Comparison of ENCODE assay signal across 12 mouse cellular contexts in genomic region chr4:101155541-101155940, GRCm38 (mm10).
DNase-seq lines count a peak whose midpoint lies in the region; ATAC-seq lines count a peak whose summit lies in the region.
"Had no signal": no experiment of that assay in that cellular context is flagged by ENCODE, and none has a peak within 500 bp of the region (broad histone marks: within the 10 kb centered on the region; RNA-seq: fewer than 3 reads in every experiment).

No protein-coding gene starts in this region.

- H3K27ac ChIP-seq in heart, embryonic 16.5 days (ENCODE audit: low read length), result no peak overlapping the region
- H3K27ac ChIP-seq in hindbrain, embryonic 14.5 days, result no peak overlapping the region
- no peak overlapping the region for H3K27ac ChIP-seq in midbrain, embryonic 15.5 days
- H3K27ac ChIP-seq: embryonic facial prominence, embryonic 13.5 days had no signal

- peaks cover 52% of the 10 kb centered on the region for H3K36me3 ChIP-seq in heart, embryonic 16.5 days (ENCODE audit: control insufficient read depth, insufficient read depth)
- H3K36me3 ChIP-seq in hindbrain, embryonic 14.5 days (replicated peaks; ENCODE audit: control insufficient read depth, insufficient read depth), result peaks cover 68% of the 10 kb centered on the region
- H3K36me3 ChIP-seq in midbrain, embryonic 15.5 days (replicated peaks), result peaks cover 18% of the 10 kb centered on the region

- H3K4me3 ChIP-seq in heart, embryonic 16.5 days (ENCODE audit: low read length), result no peak overlapping the region
- no peak overlapping the region for H3K4me3 ChIP-seq in hindbrain, embryonic 14.5 days (replicated peaks; ENCODE audit: low read length)
- no peak overlapping the region for H3K4me3 ChIP-seq in midbrain, embryonic 15.5 days
- H3K4me3 ChIP-seq: embryonic facial prominence, embryonic 13.5 days had no signal

- peaks cover 4% of the 10 kb centered on the region for H3K4me1 ChIP-seq in heart, embryonic 16.5 days (ENCODE audit: control insufficient read depth, insufficient read depth, low read length)
- H3K4me1 ChIP-seq in hindbrain, embryonic 14.5 days (replicated peaks; ENCODE audit: control insufficient read depth, insufficient read depth, low read length), result no peaks in the 10 kb centered on the region
- H3K4me1 ChIP-seq in midbrain, embryonic 15.5 days, result no peaks in the 10 kb centered on the region

- peak; percentile 22 for DNase-seq in heart, adult 8-10 months (ENCODE audit: low spot score)
- no peak for DNase-seq in heart, postnatal 36 days
- peak; percentile 46 for DNase-seq in MEL-GATA-1-ER (ENCODE audit: extremely low read depth, low read depth)
- no peak for DNase-seq in hindbrain, embryonic 14.5 days (ENCODE audit: low spot score)
- no peak for DNase-seq in left cerebral cortex, postnatal 4 days
- DNase-seq: lung, embryonic 14.5 days; midbrain, embryonic 14.5 days; spleen, adult 18-20 months had no signal

- intact Hi-C loops in heart, postnatal 36 days (cut with DNase I), result no loop called here
- intact Hi-C loops in left cerebral cortex, postnatal 4 days (cut with DNase I), result no loop called here

- H3K9me3 ChIP-seq in heart, embryonic 16.5 days (replicated peaks; ENCODE audit: control insufficient read depth, low read length), result no peaks in the 10 kb centered on the region
- H3K9me3 ChIP-seq in hindbrain, embryonic 14.5 days (ENCODE audit: control insufficient read depth, low read length), result no peaks in the 10 kb centered on the region
- H3K9me3 ChIP-seq in midbrain, embryonic 15.5 days, result no peaks in the 10 kb centered on the region
- H3K9me3 ChIP-seq: embryonic facial prominence, embryonic 13.5 days had no signal

- 52% methylated on average over 4 of the region's 4 CpGs for WGBS in heart, embryonic 16.5 days
- 88% methylated on average over 4 of the region's 4 CpGs for WGBS in hindbrain, embryonic 14.5 days
- 76% methylated on average over 4 of the region's 4 CpGs for WGBS in midbrain, embryonic 15.5 days

- H3K9ac ChIP-seq in heart, embryonic 16.5 days (ENCODE audit: low read length), result no peak overlapping the region
- H3K9ac ChIP-seq in hindbrain, embryonic 14.5 days, result no peak overlapping the region
- no peak overlapping the region for H3K9ac ChIP-seq in midbrain, embryonic 15.5 days
- H3K9ac ChIP-seq: embryonic facial prominence, embryonic 13.5 days; lung, embryonic 14.5 days had no signal

- peak; percentile 63; the same call in 1 of the 2 replicates for ATAC-seq in heart, embryonic 16.5 days (replicated peaks; ENCODE audit: extremely low read depth, insufficient read depth, low FRiP score)
- ATAC-seq in megakaryocyte progenitor cell, adult 5-6 weeks (replicated peaks; ENCODE audit: poor library complexity), result peak; percentile 94
- no peak for ATAC-seq in hindbrain, embryonic 14.5 days (ENCODE audit: low FRiP score)
- ATAC-seq in midbrain, embryonic 15.5 days (replicated peaks), result no peak

- no peak overlapping the region for H3K4me2 ChIP-seq in heart, embryonic 16.5 days (ENCODE audit: low read depth, low read length)
- no peak overlapping the region for H3K4me2 ChIP-seq in hindbrain, embryonic 14.5 days (replicated peaks)
- no peak overlapping the region for H3K4me2 ChIP-seq in midbrain, embryonic 15.5 days
- H3K4me2 ChIP-seq: embryonic facial prominence, embryonic 13.5 days; lung, embryonic 14.5 days had no signal

- H3K27me3 ChIP-seq in heart, embryonic 16.5 days (ENCODE audit: control insufficient read depth, insufficient read depth, low read length), result no peaks in the 10 kb centered on the region
- H3K27me3 ChIP-seq in hindbrain, embryonic 14.5 days (ENCODE audit: control insufficient read depth, insufficient read depth, low read length), result no peaks in the 10 kb centered on the region
- H3K27me3 ChIP-seq in midbrain, embryonic 15.5 days (replicated peaks), result no peaks in the 10 kb centered on the region
- H3K27me3 ChIP-seq: embryonic facial prominence, embryonic 13.5 days had no signal

Comparison
In these comparisons a context has a peak if more than half of its experiments do, and no peak if none do; other contexts are left out.
1. DNase-seq: peak in heart, adult 8-10 months (single experiment) and MEL-GATA-1-ER (single experiment); none in heart, postnatal 36 days (0 of 2), hindbrain, embryonic 14.5 days (single experiment) and left cerebral cortex, postnatal 4 days (single experiment).
2. ATAC-seq: peak in heart, embryonic 16.5 days (single experiment) and megakaryocyte progenitor cell, adult 5-6 weeks (single experiment); none in hindbrain, embryonic 14.5 days (single experiment) and midbrain, embryonic 15.5 days (single experiment).